Mouse (Mus musculus): ENCODE data around the gene Bach2. TPM values are rescaled to one million over a fixed set of nuclear protein-coding genes. Genes with fewer than 3 reads are reported as not detected.

Bach2 gene
- polyA plus RNA-seq, 2 experiments from 2014 or later = 21.5 to 23.6 TPM

- ATAC-seq = no peak
These were observed 58.6 kb downstream of the Bach2 start for GRCm38 (mm10) chr4:32297071-32297671.

DNA sequence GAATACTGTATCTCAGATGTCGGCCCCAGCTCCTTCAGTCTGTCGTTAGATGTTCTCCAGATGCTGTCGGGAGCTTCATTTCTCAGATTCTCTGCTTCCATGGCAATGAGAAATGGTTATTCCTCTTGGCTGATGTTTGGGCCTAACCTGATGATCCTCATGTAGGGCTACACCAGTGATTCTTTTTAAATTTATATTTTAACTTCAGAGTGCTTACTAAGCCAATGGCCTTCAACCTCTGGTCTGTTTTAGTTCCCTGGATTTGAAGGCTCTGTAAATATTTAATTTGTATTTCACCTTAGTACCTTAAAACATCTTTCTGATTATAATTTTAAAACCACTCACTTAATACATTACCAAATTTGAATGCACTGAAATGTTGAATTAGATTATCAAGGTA is 60.6 kb downstream of the Bach2 start:
- no peak for ATAC-seq

GRCm38 (mm10) chr4:32299970-32300369 is 61.4 kb downstream of the Bach2 start:
- ATAC-seq = no peak

- peak; percentile 16 for ATAC-seq
These were observed 64.1 kb downstream of the Bach2 start for GRCm38 (mm10) chr4:32302668-32303067.

GRCm38 (mm10) chr4:32303076-32303475 is 64.5 kb downstream of the Bach2 start:
- ATAC-seq = no peak

DNA sequence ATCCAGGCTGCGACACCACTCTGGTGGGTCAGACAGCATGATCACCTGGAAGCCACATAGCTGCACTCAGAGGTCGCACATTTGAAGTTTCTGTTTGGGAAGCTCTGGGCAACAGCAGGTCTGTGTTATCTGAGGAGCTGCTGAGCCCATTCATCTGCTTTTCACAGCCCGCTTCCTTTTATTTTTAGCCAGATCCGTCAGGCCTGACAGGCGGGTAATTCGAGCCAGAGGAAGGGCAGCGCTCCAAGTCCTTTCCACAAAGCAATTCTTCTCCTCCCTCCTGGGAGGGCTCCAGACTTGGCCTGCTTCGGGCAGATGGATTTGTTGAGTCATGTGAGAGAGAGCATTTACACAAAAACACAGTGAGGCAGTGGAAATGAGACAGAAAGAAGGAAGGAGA is 65.1 kb downstream of the Bach2 start:
- no peak for ATAC-seq

DNA sequence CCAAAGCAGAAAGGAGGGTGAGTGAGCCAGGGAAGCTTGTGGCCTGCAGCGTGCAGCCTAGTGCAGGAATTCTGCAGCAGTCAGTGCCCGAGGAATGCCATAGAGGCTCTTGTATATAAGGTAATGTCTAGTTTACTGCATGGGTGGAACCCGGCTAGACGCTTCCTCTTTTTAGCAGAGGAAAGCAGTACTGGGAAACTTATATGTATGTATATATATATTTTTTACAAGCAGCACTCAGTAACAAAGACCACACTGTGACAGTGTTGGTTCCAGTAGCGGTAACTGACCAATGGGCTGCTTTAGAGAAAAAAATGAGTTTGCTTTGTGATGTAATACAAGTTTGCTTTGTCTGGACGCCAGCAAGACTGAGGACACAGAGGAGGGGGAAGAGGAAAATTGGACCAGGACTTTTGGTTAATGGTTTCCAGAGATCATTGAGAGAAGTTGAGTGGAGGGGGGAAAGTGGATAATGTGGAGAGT is 65.7 kb downstream of the Bach2 start:
- no peak for ATAC-seq

DNA sequence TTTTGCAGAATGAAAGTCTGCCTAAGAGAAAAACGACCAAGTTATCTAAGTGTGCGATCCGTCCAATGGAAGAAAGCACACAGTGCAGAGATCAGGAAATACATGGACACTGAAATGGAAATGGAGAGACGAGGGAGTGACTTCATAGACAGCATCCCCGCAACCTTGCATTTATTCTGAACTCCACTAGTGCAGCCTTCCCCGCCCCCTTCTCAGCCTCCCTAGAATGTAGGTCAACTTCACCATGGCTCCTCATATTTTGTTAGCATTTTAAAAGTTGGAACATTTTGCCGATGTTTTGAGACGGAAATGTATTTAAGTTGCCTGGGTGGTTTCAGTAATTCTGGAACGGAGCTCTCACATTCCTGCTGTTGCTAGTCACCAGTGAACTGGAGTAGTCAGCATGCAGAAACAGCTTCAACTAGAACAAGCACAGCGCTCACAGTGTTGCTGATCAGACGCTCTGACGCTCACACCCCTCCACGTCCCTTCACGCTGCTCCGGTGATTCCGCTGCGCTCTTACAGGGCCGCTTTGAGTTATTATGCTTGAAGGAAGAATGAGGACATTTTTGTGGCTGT is 66.5 kb downstream of the Bach2 start:
- ATAC-seq = no peak

DNA sequence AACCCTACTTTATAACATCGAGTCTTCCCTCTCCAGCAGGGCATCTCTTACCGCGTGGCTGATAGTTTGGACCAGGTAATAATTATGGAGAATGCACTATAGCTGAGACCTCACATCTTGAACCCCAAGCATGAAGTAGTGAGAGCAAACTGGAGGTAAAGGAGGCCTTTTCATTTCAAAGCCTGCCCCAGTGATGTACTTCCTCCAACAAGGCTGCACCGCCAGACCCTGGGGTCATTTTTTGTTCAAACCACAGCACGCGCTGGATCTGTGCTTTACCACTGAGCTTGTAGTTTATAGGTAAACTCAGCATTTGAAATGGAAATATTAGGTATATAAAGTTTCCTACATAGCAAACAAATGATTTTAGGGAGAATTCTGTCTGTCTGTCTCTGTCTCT is 67.1 kb downstream of the Bach2 start:
- no peak for ATAC-seq

DNA sequence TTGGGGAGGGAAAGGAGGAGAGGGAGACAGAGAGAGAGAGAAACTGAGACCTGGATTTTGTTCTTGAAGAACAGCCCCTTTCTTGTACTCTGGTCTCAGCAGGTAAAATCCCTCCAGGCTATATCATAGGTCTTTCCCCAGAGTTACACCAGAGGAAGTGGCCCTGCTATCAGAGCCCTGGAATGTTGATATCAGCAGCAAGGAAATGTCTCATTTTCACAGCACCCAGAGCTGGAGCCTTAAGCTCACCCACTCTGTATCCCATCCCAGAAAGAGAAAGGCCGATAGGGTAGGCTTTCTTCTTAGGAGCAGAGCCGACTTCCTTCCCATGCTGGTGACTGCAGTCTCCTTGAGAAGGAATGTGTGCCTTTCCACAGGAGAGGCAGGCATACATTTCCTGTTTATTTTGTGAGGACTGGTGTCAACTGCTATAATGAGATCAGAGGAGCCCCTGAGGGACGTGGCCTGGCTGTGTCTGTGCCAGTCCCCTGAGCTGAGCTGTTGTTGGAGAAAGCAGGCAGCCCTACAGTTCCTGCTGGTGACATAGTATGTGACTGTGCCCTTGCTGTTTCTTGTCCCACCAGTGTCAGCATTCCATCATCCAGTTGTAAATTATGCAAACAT is 67.7 kb downstream of the Bach2 start:
- no peak for ATAC-seq

- ATAC-seq = peak; percentile 50
These were observed 68.6 kb downstream of the Bach2 start for GRCm38 (mm10) chr4:32307215-32307614.

- ATAC-seq = no peak
These were observed 73.8 kb downstream of the Bach2 start for GRCm38 (mm10) chr4:32312171-32312946.

DNA sequence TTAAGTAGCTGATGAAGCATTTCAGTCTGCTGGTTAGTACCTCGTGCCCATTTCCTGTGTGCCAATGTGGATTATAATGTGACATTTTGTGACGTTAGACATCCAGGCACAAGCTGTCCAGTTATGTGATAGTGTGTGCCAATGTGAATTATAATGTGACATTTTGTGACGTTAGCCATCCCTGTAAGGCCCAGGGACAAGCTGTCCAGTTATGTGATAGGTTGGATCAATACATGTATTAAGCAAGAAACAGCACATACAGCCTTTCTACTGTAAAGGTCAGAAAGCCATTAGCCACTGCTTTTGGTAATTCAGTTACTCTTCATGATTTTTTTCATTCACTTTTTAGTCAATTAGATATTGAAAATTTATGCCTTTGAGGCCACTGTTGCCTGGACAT is 76.3 kb downstream of the Bach2 start:
- peak; percentile 41 for ATAC-seq

DNA sequence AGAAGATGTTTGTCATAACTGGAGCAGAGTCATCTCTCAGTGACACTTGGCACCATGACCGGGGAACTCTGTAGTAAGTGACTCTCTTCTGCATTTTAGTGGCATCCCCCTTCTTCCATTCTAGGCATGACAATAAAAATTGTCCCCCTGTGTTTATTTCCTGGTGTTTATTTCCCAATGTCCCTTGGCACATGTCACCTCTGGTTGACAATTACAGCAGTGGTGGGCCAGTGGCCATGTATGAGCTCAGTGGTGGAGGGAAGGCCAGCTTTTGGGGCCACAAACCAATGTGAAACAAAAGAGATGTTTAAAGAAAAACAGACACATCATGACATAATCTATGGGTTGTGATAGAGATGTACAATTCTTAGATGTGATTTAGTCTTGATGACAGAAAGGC is 80.0 kb downstream of the Bach2 start:
- ATAC-seq = no peak

- no peak for ATAC-seq
These were observed 80.7 kb downstream of the Bach2 start for GRCm38 (mm10) chr4:32319327-32319726.

DNA sequence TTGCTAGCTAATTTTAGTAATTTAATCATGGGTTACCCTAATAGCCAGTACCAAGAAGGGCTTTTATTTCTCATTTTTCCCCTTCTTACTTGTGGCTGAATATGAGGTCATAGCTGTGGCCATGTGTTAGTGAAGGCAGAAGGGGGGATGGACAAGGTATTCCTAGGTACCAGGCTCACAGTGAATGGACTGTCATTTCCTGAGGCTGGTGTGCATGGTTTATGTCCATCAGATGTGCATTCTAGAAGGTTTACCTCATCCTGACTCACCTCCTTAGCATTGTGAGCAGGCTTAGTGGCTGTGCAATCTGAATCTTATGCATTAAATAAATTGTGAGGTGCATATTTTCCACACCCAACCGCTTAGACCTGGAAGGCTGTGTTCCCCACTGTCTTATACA is 81.4 kb downstream of the Bach2 start:
- ATAC-seq = no peak

DNA sequence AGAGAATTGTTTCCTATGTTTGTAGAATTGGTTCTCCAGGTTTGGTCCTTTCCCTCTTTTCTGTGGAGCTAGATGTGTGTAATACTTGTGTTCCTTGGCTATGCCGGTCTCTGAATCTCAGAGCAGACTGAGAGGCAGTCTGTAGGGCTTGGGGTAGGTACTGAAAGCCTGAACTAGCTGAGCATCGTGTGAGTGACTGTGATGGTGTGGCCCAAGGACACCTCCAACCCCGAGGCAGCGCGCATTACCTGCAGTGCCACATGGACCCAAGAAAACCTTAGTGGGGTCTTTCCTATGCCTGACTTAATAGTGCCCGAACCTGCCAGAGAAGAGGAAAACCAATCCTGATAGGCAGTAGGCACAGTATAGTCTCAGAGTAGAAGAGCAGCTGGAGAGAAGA is 85.5 kb downstream of the Bach2 start:
- no peak for ATAC-seq

DNA sequence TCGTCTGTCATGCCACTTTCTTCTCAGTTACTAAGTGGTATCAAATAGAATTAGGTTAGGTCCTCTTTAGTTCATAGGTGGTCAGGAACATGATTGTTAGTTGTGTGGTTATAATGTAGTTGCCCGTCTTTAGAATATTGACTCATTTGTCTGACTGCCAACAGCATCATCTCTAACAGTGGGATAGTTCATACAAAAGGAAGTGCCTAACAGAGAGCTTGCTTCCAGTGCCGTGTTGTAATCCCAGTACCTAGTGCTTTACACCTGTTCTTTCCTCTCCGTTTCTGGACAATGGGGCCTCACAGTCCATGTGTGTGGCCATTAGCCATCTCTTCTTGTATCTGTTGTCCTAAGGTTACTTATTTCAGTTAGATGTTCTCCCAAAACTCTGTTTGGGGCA is 86.4 kb downstream of the Bach2 start:
- no peak for ATAC-seq

GRCm38 (mm10) chr4:32325596-32325995 is 87.0 kb downstream of the Bach2 start:
- ATAC-seq = no peak

DNA sequence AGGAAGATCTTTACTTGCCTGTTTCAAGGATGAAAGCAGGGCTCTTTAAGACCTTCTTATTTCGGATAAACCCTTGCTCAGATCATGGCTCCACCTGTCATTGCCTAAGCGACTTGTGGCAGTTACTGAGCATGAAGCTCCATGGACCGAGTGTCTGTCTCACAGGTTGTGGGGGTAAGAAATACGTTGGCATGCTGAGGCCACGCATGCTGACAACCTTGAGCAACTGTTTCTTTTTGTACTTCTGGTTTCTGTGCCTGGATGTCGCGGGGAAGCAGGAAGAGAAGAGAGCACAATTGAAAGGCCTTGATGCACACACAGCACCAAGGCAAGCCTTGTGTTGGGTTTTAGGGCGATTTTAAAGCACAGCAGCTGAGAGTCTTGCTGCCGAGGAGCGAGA is 87.7 kb downstream of the Bach2 start:
- no peak for ATAC-seq

- ATAC-seq = no peak
These were observed 88.3 kb downstream of the Bach2 start for GRCm38 (mm10) chr4:32326860-32327259.

GRCm38 (mm10) chr4:32327626-32328025 is 89.0 kb downstream of the Bach2 start:
- ATAC-seq = no peak

- ATAC-seq = no peak
These were observed 90.0 kb downstream of the Bach2 start for GRCm38 (mm10) chr4:32328561-32328960.

All from CD4-positive, CD25-positive, alpha-beta regulatory T cell, adult 4 months (primary cell).